Mouse (Mus musculus): Measurements from ENCODE around the gene Necab3.

Necab3 gene

GRCm38 (mm10) chr2:154572996-154573395 lies 14.3 kb upstream of the Necab3 start:
- DNase-seq (ENCODE audit: low spot score in 2 of 2), result no peak

DNA sequence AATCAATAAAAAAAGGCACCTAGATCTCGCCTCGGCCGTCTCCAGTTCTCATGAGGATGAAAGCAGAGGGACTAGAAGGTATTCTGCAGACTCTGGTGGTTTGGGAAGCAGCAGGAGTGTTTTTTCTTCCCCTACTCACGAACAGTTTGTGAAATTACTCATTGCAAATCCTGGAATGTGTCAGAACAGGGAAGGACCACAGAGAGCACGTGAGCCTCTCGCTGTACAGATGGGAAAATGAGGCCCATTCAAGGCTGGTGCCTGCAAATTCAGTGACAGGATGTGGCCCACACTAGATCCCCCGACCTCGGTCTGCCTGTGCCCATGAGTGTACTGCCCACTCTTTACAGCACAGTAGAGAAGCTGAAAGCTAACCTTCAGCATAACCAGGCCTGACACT lies 13.3 kb upstream of the Necab3 start:
- no peak for DNase-seq (ENCODE audit: low spot score in 2 of 2)

DNA sequence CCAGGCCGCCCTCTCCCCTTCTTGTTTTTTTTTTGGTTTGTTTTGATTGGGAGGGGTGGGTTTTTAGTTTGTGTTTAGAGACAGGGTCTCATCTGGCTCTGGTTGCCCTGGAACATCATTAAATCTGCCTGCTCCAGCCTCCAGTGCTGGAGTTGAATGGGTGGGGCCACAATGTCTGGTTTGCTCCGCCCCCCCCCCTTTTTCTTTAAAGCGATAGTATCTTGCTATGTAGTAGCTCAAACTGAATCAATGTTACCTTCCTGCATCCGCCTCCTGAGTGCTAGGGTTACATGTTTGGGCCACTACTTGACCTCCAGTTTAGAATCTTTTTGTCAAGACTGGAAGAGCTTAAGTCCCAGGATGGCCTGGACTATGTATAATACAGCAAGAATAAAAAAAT lies 12.6 kb upstream of the Necab3 start:
- DNase-seq (ENCODE audit: low spot score in 2 of 2), result no peak

DNA sequence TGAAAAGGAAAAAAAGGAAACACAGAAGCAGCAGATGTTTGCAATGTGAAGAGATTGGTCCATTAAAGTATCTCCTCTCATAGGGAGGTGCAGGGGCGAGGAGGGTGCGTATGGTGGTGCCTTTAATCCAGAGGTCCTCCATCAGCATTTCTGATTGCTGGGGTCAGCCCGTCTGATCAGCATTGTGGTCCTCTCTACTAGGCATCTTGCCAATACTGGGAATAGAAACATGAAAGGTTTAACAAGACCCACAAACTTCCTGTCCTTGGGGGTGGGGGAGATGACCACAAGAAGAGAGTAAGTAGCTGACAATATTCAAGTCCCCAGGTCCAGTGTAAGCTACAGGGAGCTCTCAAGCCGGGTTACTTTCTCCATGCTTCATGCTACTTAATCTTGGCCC lies 12.0 kb upstream of the Necab3 start:
- no peak for DNase-seq (ENCODE audit: low spot score in 2 of 2)

DNA sequence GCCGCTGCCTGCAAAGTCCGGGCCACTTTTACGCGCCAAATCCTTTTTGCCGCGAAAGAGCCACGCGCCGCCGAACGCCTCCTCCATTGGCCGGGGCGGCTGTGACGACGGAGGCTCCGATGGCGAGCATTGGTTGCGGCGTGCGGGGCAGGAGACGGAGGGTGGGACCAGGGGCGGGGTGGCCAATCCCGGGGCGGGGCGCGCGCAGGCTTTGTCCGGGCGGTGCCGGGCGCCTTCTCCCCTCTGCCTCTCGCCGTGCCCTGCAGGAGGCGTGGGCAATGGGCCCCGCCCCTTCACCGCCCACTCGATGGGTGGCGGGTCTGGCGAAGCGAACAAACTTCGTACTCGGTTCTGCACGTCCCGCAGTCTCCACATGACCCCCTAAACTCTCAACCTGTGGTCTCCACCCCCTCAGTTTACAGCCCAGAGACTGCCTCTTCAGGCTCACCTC lies 11.2 kb upstream of the Necab3 start, which contains the start of gene E2f1:
Gene E2f1 (minus strand): TSS at position 57 of the 451 bp plus-strand sequence.
- peak; percentile 84 to 93 for DNase-seq (ENCODE audit: low spot score in 2 of 2)

GRCm38 (mm10) chr2:154569071-154569748 lies 10.5 kb upstream of the Necab3 start:
- peak in 1 of 2 experiments; percentile 45 for DNase-seq (ENCODE audit: low spot score in 2 of 2)

DNA sequence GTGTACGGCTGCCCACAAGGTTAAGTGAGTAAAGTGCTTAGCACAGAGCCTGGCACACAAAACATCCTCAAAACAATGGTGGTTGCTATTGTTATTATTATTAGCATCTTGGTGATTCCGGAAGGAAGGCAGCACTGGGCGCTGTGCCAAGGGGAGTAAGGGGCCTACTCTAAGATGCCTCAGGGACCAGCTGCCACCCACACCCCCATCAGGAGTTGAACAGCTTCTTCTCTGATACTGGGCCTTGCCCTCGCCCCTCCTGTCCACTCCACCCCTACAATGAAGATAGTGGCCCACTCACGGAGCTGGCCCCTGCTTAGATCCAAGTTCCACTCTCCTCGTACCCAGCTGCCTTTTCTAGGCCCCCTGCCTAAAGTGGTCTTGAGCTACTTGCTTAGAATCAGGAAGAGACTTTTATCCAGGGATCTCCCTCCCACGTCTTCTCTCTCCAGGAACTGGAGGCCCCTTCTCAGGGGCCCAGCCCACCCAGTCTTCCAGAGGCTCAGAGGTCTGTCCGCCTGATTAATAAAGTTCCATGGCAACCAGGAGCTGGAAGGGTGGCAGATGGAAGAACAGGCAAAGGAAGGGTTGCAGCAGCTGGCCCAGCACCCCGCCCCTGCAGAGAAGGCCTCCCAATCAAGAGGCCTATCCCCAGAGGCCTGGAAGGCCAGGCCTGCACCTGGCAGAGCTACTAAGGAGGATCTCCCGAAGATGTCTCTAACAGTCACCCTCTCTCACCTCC lies 9.8 kb upstream of the Necab3 start:
- DNase-seq (ENCODE audit: low spot score in 2 of 2), result no peak

GRCm38 (mm10) chr2:154567766-154568165 lies 9.1 kb upstream of the Necab3 start:
- DNase-seq (ENCODE audit: low spot score in 2 of 2), result no peak

- DNase-seq (ENCODE audit: low spot score in 2 of 2), result no peak
Observed at GRCm38 (mm10) chr2:154566641-154567040, 8.0 kb upstream of the Necab3 start.

DNA sequence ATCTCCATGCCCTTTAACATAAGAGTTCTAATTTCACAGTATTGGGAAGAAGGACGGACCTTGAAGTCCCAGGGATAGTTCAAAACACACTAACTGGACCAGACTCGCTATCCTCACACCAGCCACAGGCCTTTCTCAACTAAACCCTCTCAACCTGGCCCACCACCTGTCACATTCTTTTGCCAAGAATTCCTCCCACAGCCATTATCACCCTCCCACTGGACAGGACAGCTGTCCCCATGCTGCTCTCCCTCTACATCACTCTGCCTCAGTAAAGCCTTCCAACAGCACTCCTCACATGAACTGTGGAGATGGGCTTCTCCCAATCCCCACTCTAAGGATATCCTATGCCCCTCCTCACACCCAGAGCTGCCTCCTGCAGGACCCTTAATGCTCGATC lies 6.9 kb upstream of the Necab3 start:
- no peak for DNase-seq (ENCODE audit: low spot score in 2 of 2)

DNA sequence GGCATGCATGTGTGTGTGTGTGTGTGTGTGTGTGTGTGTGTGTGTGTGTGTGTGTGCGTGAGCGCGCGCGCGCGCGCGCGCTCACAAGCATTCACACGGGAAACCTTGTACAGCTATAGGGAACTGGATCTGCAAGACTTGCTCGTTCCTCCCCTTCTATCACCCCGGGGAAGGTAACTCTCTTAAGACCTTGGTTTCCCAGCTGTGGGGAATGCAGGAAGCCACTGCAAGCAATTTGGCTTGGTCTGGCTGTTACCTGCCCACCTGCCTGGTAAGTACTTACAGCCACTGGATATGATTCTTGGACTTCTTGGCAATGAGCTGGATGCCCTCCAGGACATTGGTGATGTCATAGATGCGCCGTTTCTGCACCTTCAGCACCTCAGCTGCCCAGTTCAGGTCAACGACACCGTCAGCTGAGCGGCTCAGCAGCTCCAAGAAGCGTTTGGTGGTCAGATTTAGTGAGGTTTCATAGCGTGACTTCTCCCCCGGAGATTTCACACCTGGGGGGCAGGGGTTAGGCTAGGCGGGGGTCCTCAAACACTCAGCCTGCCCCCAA lies 5.0 kb upstream of the Necab3 start:
- DNase-seq (ENCODE audit: low spot score in 2 of 2), result no peak

DNA sequence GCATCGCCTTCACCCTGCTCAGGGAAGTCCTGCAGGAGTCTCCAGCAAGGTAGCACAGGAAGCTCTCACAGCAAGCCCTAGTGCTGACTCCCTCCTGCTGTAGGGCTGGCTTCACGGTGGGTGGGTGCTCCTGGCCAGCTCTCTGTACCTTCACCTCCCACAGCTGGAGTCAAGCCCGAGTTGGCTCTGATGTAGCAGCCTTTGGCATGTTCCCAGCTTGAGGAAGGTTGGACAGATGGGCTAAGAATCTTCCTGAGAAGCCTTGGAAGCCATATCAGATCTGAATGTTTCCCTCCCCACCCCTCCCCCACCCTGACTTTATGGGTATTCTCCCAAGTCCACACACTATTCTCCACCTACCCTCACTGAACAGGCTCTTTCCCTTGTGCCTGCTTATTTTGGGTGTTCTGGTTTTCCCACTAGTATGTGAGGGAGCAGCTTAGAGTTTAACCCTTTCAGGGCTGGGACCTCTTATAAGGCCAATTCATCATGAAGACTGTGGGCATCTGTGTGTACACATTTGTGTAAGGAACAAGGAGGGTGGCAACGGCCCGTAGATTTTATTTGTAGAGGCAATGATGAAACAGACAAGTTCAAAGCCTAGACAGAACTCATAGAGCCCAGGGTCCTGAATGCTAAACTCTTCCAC lies 1.4 kb downstream of the Necab3 start:
- DNase-seq (ENCODE audit: low spot score in 2 of 2), result no peak

GRCm38 (mm10) chr2:154555235-154555634 lies 3.5 kb downstream of the Necab3 start:
- no peak for DNase-seq (ENCODE audit: low spot score in 2 of 2)

DNA sequence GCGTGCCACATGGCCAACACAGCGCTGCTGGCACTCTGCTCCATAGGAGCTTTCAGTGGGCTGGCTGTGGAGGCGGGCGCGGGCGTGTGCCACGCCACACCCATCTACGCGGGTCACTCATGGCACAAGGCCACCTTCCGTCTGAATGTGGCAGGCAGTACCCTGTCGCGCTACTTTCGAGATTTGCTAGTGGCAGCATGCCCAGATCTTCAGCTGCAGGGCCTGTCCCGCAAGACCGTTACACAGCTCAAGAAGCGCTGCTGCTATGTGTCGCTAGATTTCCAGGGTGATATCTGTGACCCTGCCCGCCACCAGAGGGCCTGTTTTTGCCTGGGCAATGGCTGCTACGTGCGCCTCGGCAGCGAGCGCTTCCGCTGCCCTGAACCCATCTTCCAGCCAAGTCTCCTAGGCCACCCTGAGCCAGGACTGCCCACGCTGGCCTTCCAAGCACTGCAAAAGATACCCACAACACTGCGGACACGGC lies 6.2 kb downstream of the Necab3 start:
- peak; percentile 56 to 64 for DNase-seq (ENCODE audit: low spot score in 2 of 2)

DNA sequence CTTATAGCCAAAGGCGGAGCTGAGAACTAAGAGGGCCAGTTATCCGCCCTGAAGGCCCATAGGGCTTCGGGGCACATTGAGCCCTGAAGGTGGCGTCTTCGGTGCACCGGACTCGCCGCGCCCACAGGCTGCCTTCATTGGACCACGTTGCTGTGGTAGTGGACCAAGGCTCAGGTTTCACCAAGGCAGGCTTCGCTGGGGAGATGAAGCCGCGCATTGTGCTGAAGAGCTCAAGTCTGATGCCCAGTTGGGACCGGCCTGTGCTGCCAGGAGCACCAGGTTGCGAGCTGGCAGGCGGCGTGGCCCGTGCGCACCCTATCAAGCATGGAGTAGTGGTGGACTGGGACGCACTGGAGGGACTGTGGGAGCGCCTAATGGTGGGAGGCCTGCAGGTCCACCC lies 6.8 kb downstream of the Necab3 start:
- DNase-seq (ENCODE audit: low spot score in 2 of 2), result no peak

DNA sequence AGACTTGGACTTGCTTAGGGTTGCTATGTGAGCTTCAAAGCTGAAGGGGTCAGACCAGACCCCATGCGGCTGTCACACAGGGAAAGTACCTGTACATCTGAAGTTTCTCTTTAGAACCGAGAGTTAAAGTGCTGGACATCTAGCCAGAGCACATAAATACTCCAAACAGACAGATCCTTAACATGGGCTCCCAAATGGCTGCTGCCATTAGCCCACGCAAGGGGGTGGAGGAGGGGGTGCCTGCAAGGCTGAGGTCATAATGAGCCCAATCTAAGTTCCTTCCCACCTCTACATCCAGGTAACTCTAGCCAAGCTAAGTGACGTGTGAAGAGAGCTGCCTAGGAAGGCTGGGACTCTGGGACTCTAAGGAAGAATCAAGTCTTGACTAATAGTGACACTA lies 7.2 kb downstream of the Necab3 start, which contains the start of gene Actl10:
Gene Actl10 (plus strand): TSS at position 301 of the 400 bp plus-strand sequence.
- no peak for DNase-seq (ENCODE audit: low spot score in 2 of 2)

DNA sequence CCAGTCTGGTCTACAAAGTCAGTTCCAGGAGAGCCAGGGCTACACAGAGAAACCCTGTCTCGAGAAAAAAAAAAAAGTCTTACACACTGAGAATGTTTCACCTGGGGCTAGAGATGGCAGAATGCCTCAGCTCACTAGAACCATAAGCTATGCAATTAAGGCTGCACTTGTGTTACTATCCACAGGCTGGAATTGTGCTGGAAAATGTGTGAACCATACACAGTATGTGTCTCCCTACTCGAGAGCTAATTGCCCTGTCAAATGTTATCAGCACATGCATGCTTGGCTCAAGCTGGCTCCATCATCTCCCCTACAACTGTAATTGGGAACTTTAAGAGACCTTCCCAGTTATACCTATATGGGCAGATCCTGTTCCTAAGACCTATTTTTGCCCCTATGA lies 7.8 kb downstream of the Necab3 start:
- no peak for DNase-seq (ENCODE audit: low spot score in 2 of 2)

DNA sequence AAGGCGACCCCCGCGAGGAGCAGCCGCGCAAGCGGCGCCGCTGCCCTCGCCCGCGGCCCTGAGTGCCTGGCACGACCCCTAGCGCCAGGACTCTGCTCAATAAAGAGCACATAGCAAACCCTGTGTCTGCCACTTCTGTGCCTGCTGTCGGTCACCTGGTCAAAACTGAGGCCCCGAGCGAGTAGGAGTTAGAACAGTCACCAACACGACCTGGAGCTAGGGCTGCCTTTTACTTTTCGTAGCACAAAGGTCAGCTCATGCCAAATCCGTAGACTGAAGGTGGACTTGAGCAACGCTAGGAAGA lies 8.9 kb downstream of the Necab3 start:
- no peak for DNase-seq (ENCODE audit: low spot score in 2 of 2)

- DNase-seq (ENCODE audit: low spot score in 2 of 2), result no peak
Observed at GRCm38 (mm10) chr2:154549127-154549885, 9.4 kb downstream of the Necab3 start.

GRCm38 (mm10) chr2:154548688-154549087 lies 10.0 kb downstream of the Necab3 start:
- DNase-seq (ENCODE audit: low spot score in 2 of 2), result no peak

DNA sequence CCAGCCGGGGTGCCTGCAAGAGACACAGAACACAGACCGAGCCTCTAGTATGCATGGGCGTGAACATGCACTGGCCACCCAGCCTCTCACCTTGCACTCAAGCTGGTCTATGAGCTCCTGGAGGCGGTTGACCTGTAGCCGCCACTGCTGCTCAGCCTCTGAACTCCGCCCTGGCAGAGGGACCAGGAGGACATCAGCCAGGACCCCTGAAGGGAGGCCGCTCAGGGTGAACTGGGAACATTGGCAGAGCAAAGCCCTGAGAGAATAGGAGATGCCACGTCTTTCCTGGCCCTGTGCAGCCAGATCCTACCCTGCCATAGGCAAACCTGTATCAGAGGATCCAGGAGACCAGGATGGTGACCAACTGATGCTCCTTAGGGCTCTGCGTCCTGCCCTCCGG lies 12.0 kb downstream of the Necab3 start, which contains the start of gene 1700003F12Rik:
Gene 1700003F12Rik (plus strand): TSS at position 375 of the 400 bp plus-strand sequence.
- DNase-seq (ENCODE audit: low spot score in 2 of 2), result no peak
